Mouse (Mus musculus): ENCODE data around the gene Nrap. TPM values are rescaled to one million over a fixed set of nuclear protein-coding genes. Genes with fewer than 3 reads are reported as not detected.

The Nrap gene
- polyA plus RNA-seq, 1 experiment from 2014 or later, result 0.24 TPM

GRCm38 (mm10) chr19:56316531-56316930 lies 73.3 kb downstream of the Nrap start:
- Histone ChIP-seq H3K9me3 (ENCODE audit: control insufficient read depth, low read length) (no peaks in the 10 kb centered on the region), H3K4me1 (ENCODE audit: control insufficient read depth, insufficient read depth, low read depth, low read length) (peaks cover 9% of the 10 kb centered on the region), H3K27me3 (replicated peaks; ENCODE audit: control insufficient read depth, insufficient read depth, low read length) (no peaks in the 10 kb centered on the region), H3K9ac (ENCODE audit: low read depth, low read length) (no peak overlapping the region), H3K36me3 (ENCODE audit: control insufficient read depth, insufficient read depth, low read length) (no peaks in the 10 kb centered on the region), H3K27ac (ENCODE audit: low read depth, low read length) (no peak overlapping the region), H3K4me3 (ENCODE audit: low read length) (no peak overlapping the region), H3K4me2 (ENCODE audit: low read length) (no peak overlapping the region)
- 84% methylated on average over 3 of the region's 3 CpGs for WGBS
- no peak for ATAC-seq

- H3K4me1 ChIP-seq (ENCODE audit: control insufficient read depth, insufficient read depth, low read depth, low read length), result no peaks in the 10 kb centered on the region; the same call in 1 of the 2 replicates
- ATAC-seq, result peak; percentile 80
- no peak overlapping the region for H3K27ac ChIP-seq (ENCODE audit: low read depth, low read length)
- H3K4me2 ChIP-seq (ENCODE audit: low read length), result no peak overlapping the region
- no peak overlapping the region for H3K9ac ChIP-seq (ENCODE audit: low read depth, low read length)
- H3K9me3 ChIP-seq (ENCODE audit: control insufficient read depth, low read length), result no peaks in the 10 kb centered on the region
- 36% methylated on average over 11 of the region's 11 CpGs for WGBS
- H3K36me3 ChIP-seq (ENCODE audit: control insufficient read depth, insufficient read depth, low read length), result no peaks in the 10 kb centered on the region
- no peaks in the 10 kb centered on the region for H3K27me3 ChIP-seq (replicated peaks; ENCODE audit: control insufficient read depth, insufficient read depth, low read length)
- no peak overlapping the region for H3K4me3 ChIP-seq (ENCODE audit: low read length)
These were observed 89.0 kb downstream of the Nrap start for GRCm38 (mm10) chr19:56300835-56301234.

- ATAC-seq, result no peak
- WGBS, result 68% methylated on average over 3 of the region's 3 CpGs
These were observed 92.6 kb downstream of the Nrap start for GRCm38 (mm10) chr19:56297264-56297663.

GRCm38 (mm10) chr19:56296668-56297067 lies 93.2 kb downstream of the Nrap start:
- peaks cover 5% of the 10 kb centered on the region for H3K4me1 ChIP-seq (ENCODE audit: control insufficient read depth, insufficient read depth, low read depth, low read length)
- WGBS, result 86% methylated on average over 9 of the region's 9 CpGs
- H3K27me3 ChIP-seq (replicated peaks; ENCODE audit: control insufficient read depth, insufficient read depth, low read length), result no peaks in the 10 kb centered on the region
- no peak overlapping the region for H3K9ac ChIP-seq (ENCODE audit: low read depth, low read length)
- no peak overlapping the region for H3K4me3 ChIP-seq (ENCODE audit: low read length)
- H3K9me3 ChIP-seq (ENCODE audit: control insufficient read depth, low read length), result no peaks in the 10 kb centered on the region
- ATAC-seq, result no peak
- H3K4me2 ChIP-seq (ENCODE audit: low read length), result no peak overlapping the region
- no peaks in the 10 kb centered on the region for H3K36me3 ChIP-seq (ENCODE audit: control insufficient read depth, insufficient read depth, low read length)
- no peak overlapping the region for H3K27ac ChIP-seq (ENCODE audit: low read depth, low read length)

More at GRCm38 (mm10) chr19:56297264-56297663, 92.6 kb downstream of the Nrap start:
- no peak overlapping the region for H3K4me3 ChIP-seq (ENCODE audit: low read length)
- H3K4me1 ChIP-seq (ENCODE audit: control insufficient read depth, insufficient read depth, low read depth, low read length), result peaks cover 5% of the 10 kb centered on the region
- H3K9me3 ChIP-seq (ENCODE audit: control insufficient read depth, low read length), result no peaks in the 10 kb centered on the region
- no peak overlapping the region for H3K9ac ChIP-seq (ENCODE audit: low read depth, low read length)
- H3K36me3 ChIP-seq (ENCODE audit: control insufficient read depth, insufficient read depth, low read length), result no peaks in the 10 kb centered on the region
- H3K4me2 ChIP-seq (ENCODE audit: low read length), result no peak overlapping the region
- no peak overlapping the region for H3K27ac ChIP-seq (ENCODE audit: low read depth, low read length)
- H3K27me3 ChIP-seq (replicated peaks; ENCODE audit: control insufficient read depth, insufficient read depth, low read length), result no peaks in the 10 kb centered on the region

- no peaks in the 10 kb centered on the region for H3K27me3 ChIP-seq (replicated peaks; ENCODE audit: control insufficient read depth, insufficient read depth, low read length)
- ATAC-seq, result peak; percentile 79
- H3K36me3 ChIP-seq (ENCODE audit: control insufficient read depth, insufficient read depth, low read length), result no peaks in the 10 kb centered on the region
- no peaks in the 10 kb centered on the region for H3K9me3 ChIP-seq (ENCODE audit: control insufficient read depth, low read length)
- H3K4me2 ChIP-seq (ENCODE audit: low read length), result peak overlapping the region; percentile 34
- peak overlapping the region; percentile 31; the same call in 1 of the 2 replicates for H3K9ac ChIP-seq (ENCODE audit: low read depth, low read length)
- no peak overlapping the region for H3K4me3 ChIP-seq (ENCODE audit: low read length)
- peaks cover 10% of the 10 kb centered on the region for H3K4me1 ChIP-seq (ENCODE audit: control insufficient read depth, insufficient read depth, low read depth, low read length)
- no peak overlapping the region for H3K27ac ChIP-seq (ENCODE audit: low read depth, low read length)
- WGBS, result 21% methylated on average over 7 of the region's 7 CpGs
These were observed 95.0 kb downstream of the Nrap start for GRCm38 (mm10) chr19:56294654-56295399.

- Histone ChIP-seq H3K4me3 (ENCODE audit: low read length) (no peak overlapping the region), H3K27me3 (replicated peaks; ENCODE audit: control insufficient read depth, insufficient read depth, low read length) (no peaks in the 10 kb centered on the region), H3K4me2 (ENCODE audit: low read length) (no peak overlapping the region), H3K36me3 (ENCODE audit: control insufficient read depth, insufficient read depth, low read length) (no peaks in the 10 kb centered on the region), H3K9me3 (ENCODE audit: control insufficient read depth, low read length) (no peaks in the 10 kb centered on the region), H3K9ac (ENCODE audit: low read depth, low read length) (no peak overlapping the region), H3K27ac (ENCODE audit: low read depth, low read length) (no peak overlapping the region), H3K4me1 (ENCODE audit: control insufficient read depth, insufficient read depth, low read depth, low read length) (peaks cover 10% of the 10 kb centered on the region)
- 50% methylated on average over 9 of the region's 9 CpGs for WGBS
- ATAC-seq, result no peak
These were observed 97.5 kb downstream of the Nrap start for GRCm38 (mm10) chr19:56292335-56292734.

GRCm38 (mm10) chr19:56291898-56292297 lies 97.9 kb downstream of the Nrap start:
- Histone ChIP-seq H3K4me1 (ENCODE audit: control insufficient read depth, insufficient read depth, low read depth, low read length) (peaks cover 10% of the 10 kb centered on the region), H3K27me3 (replicated peaks; ENCODE audit: control insufficient read depth, insufficient read depth, low read length) (no peaks in the 10 kb centered on the region), H3K4me3 (ENCODE audit: low read length) (no peak overlapping the region), H3K9me3 (ENCODE audit: control insufficient read depth, low read length) (no peaks in the 10 kb centered on the region), H3K4me2 (ENCODE audit: low read length) (no peak overlapping the region), H3K36me3 (ENCODE audit: control insufficient read depth, insufficient read depth, low read length) (no peaks in the 10 kb centered on the region), H3K27ac (ENCODE audit: low read depth, low read length) (no peak overlapping the region), H3K9ac (ENCODE audit: low read depth, low read length) (no peak overlapping the region)
- no peak for ATAC-seq
- 51% methylated on average over 6 of the region's 6 CpGs for WGBS

GRCm38 (mm10) chr19:56289642-56290041 lies 100.2 kb downstream of the Nrap start:
- no peak overlapping the region for H3K4me2 ChIP-seq (ENCODE audit: low read length)
- no peaks in the 10 kb centered on the region for H3K9me3 ChIP-seq (ENCODE audit: control insufficient read depth, low read length)
- no peak overlapping the region for H3K4me3 ChIP-seq (ENCODE audit: low read length)
- no peaks in the 10 kb centered on the region for H3K36me3 ChIP-seq (ENCODE audit: control insufficient read depth, insufficient read depth, low read length)
- no peak for ATAC-seq
- H3K27ac ChIP-seq (ENCODE audit: low read depth, low read length), result no peak overlapping the region
- peaks cover 6% of the 10 kb centered on the region for H3K4me1 ChIP-seq (ENCODE audit: control insufficient read depth, insufficient read depth, low read depth, low read length)
- no peaks in the 10 kb centered on the region for H3K27me3 ChIP-seq (replicated peaks; ENCODE audit: control insufficient read depth, insufficient read depth, low read length)
- no peak overlapping the region for H3K9ac ChIP-seq (ENCODE audit: low read depth, low read length)
- 88% methylated on average over 8 of the region's 8 CpGs for WGBS

- Histone ChIP-seq H3K36me3 (ENCODE audit: control insufficient read depth, insufficient read depth, low read length) (no peaks in the 10 kb centered on the region), H3K4me1 (ENCODE audit: control insufficient read depth, insufficient read depth, low read depth, low read length) (peaks cover 5% of the 10 kb centered on the region; the same call in 1 of the 2 replicates), H3K4me3 (ENCODE audit: low read length) (no peak overlapping the region), H3K27ac (ENCODE audit: low read depth, low read length) (no peak overlapping the region), H3K9ac (ENCODE audit: low read depth, low read length) (no peak overlapping the region), H3K4me2 (ENCODE audit: low read length) (no peak overlapping the region), H3K9me3 (ENCODE audit: control insufficient read depth, low read length) (no peaks in the 10 kb centered on the region), H3K27me3 (replicated peaks; ENCODE audit: control insufficient read depth, insufficient read depth, low read length) (no peaks in the 10 kb centered on the region)
- ATAC-seq, result no peak
- 84% methylated on average over 4 of the region's 4 CpGs for WGBS
These were observed 101.4 kb downstream of the Nrap start for GRCm38 (mm10) chr19:56288436-56288835.
